Mouse (Mus musculus): Measurements from ENCODE around the gene Cdh6.

- TF ChIP-seq CTCF (IDR thresholded peaks at IDR 0.05; ENCODE audit: low read depth, low read length) (peak; percentile 51), POLR2A (IDR thresholded peaks at IDR 0.05; ENCODE audit: extremely low read depth, insufficient read depth, low read length) (no peak)
Observed at GRCm38 (mm10) chr15:13088504-13089058, 84.9 kb downstream of the Cdh6 start.

Data from liver, adult 2 months (tissue).